Mouse (Mus musculus) lung, adult 2 months (tissue): ENCODE measurements around the gene Ethe1.

ENCODE experiments used
- CTCF ChIP-seq: fragments of 200-500 bp; IDR thresholded peaks from 2 replicates; pipeline ENCODE4 v1.5.1; 2011; ENCODE audit warnings: mild to moderate bottlenecking, low read length, control low read depth; ENCODE audit not compliant: insufficient read depth
- POLR2A ChIP-seq: fragments of 200-500 bp; IDR thresholded peaks from 2 replicates; pipeline ENCODE4 v1.6.1; 2011; ENCODE audit warnings: low read depth, mild to moderate bottlenecking, control low read depth, low read length, borderline replicate concordance; ENCODE audit errors: extremely low read depth

GRCm38 (mm10) chr7:24598121-24598520 is 10.8 kb downstream of the Ethe1 start:
- no peak for TF ChIP-seq CTCF
- no peak for TF ChIP-seq POLR2A
